Mouse (Mus musculus): ENCODE data around the gene Alg12.

Alg12 gene

GRCm38 (mm10) chr15:88831482-88831881 is 12.4 kb upstream of the Alg12 start:
- in situ Hi-C loops (cut with MseI, MboI): no loop called here

- in situ Hi-C loops (cut with MseI, MboI): no loop called here
These were observed 11.6 kb upstream of the Alg12 start for GRCm38 (mm10) chr15:88830696-88831095.

- in situ Hi-C loops (cut with MseI, MboI): loop anchor here (5.0 to 10.0 kb wide), 3 partner anchors 45 to 92 kb away; no protein-coding TSS in a partner anchor
These were observed 10.8 kb upstream of the Alg12 start for GRCm38 (mm10) chr15:88829791-88830440.

- in situ Hi-C loops (cut with MseI, MboI): loop anchor here (5.0 to 10.0 kb wide), 3 partner anchors 46 to 93 kb away; no protein-coding TSS in a partner anchor
These were observed 9.9 kb upstream of the Alg12 start for GRCm38 (mm10) chr15:88828800-88829705.

GRCm38 (mm10) chr15:88827991-88828799 is 9.1 kb upstream of the Alg12 start:
- in situ Hi-C loops (cut with MseI, MboI): loop anchor here (5.0 to 10.0 kb wide), 3 partner anchors 47 to 94 kb away; no protein-coding TSS in a partner anchor

- in situ Hi-C loops (cut with MseI, MboI): loop anchor here (5.0 to 10.0 kb wide), 3 partner anchors 47 to 95 kb away; no protein-coding TSS in a partner anchor
These were observed 8.3 kb upstream of the Alg12 start for GRCm38 (mm10) chr15:88827466-88827865.

GRCm38 (mm10) chr15:88823376-88823775 is 4.3 kb upstream of the Alg12 start:
- in situ Hi-C loops (cut with MseI, MboI): loop anchor here in 1 of 2 experiments (10.0 kb wide), 1 partner anchor 51 kb away; no protein-coding TSS in a partner anchor

GRCm38 (mm10) chr15:88822513-88822912 is 3.4 kb upstream of the Alg12 start:
- in situ Hi-C loops (cut with MseI, MboI): loop anchor here in 1 of 2 experiments (10.0 kb wide), 1 partner anchor 52 kb away; no protein-coding TSS in a partner anchor

- in situ Hi-C loops (cut with MseI, MboI): loop anchor here in 1 of 2 experiments (10.0 kb wide), 1 partner anchor 53 kb away; no protein-coding TSS in a partner anchor
These were observed 2.3 kb upstream of the Alg12 start for GRCm38 (mm10) chr15:88821403-88821802.

GRCm38 (mm10) chr15:88819906-88820303 is 787 bp upstream of the Alg12 start:
- in situ Hi-C loops (cut with MseI, MboI): loop anchor here in 1 of 2 experiments (5.0 to 10.0 kb wide), 2 partner anchors 48 to 55 kb away; no protein-coding TSS in a partner anchor

- in situ Hi-C loops (cut with MseI, MboI): loop anchor here in 1 of 2 experiments (5.0 kb wide), 1 partner anchor 43 kb away; no protein-coding TSS in a partner anchor
These were observed 3.9 kb downstream of the Alg12 start for GRCm38 (mm10) chr15:88815196-88815700.

- in situ Hi-C loops (cut with MseI, MboI): loop anchor here (5.0 kb wide), 2 partner anchors 37 to 42 kb away; no protein-coding TSS in a partner anchor
These were observed 4.6 kb downstream of the Alg12 start for GRCm38 (mm10) chr15:88814411-88815047.

GRCm38 (mm10) chr15:88813873-88814272 is 5.2 kb downstream of the Alg12 start:
- in situ Hi-C loops (cut with MseI, MboI): loop anchor here in 1 of 2 experiments (5.0 kb wide), 1 partner anchor 37 kb away; no protein-coding TSS in a partner anchor

- in situ Hi-C loops (cut with MseI, MboI): loop anchor here in 1 of 2 experiments (5.0 kb wide), 1 partner anchor 36 kb away; no protein-coding TSS in a partner anchor
These were observed 5.9 kb downstream of the Alg12 start for GRCm38 (mm10) chr15:88813262-88813661.

GRCm38 (mm10) chr15:88810369-88810768 is 8.7 kb downstream of the Alg12 start:
- in situ Hi-C loops (cut with MseI, MboI): loop anchor here in 1 of 2 experiments (5.0 kb wide), 1 partner anchor 33 kb away; no protein-coding TSS in a partner anchor

- in situ Hi-C loops (cut with MseI, MboI): no loop called here
These were observed 11.0 kb downstream of the Alg12 start for GRCm38 (mm10) chr15:88808121-88808520.

- in situ Hi-C loops (cut with MseI, MboI): no loop called here
These were observed 16.8 kb downstream of the Alg12 start for GRCm38 (mm10) chr15:88802348-88802747.

GRCm38 (mm10) chr15:88801903-88802302 is 17.2 kb downstream of the Alg12 start:
- in situ Hi-C loops (cut with MseI, MboI): no loop called here

GRCm38 (mm10) chr15:88800921-88801354 is 18.2 kb downstream of the Alg12 start:
- in situ Hi-C loops (cut with MseI, MboI): no loop called here

GRCm38 (mm10) chr15:88799950-88800371 is 19.2 kb downstream of the Alg12 start:
- in situ Hi-C loops (cut with MseI, MboI): no loop called here

All from mouse trophoblast stem cell (cell line).